Mouse (Mus musculus): ENCODE data around the gene Slc38a3. TPM values are rescaled to one million over a fixed set of nuclear protein-coding genes. Genes with fewer than 3 reads are reported as not detected.
A peak's percentile ranks its signal among the peaks of the same experiment; 100 is the strongest.

The Slc38a3 gene
- polyA plus RNA-seq, 1 experiment from 2014 or later, result 0.51 TPM

GRCm38 (mm10) chr9:107697811-107698521 lies 28.6 kb upstream of the Slc38a3 start:
- H3K4me3 ChIP-seq (ENCODE audit: low read depth, low read length), result no peak overlapping the region

GRCm38 (mm10) chr9:107696845-107697610 lies 27.7 kb upstream of the Slc38a3 start:
- H3K36me3 ChIP-seq (ENCODE audit: insufficient read depth, low read length), result no peaks in the 10 kb centered on the region; the same call in 1 of the 2 replicates
- WGBS, result 51% methylated on average over 9 of the region's 9 CpGs
- peaks cover 59% of the 10 kb centered on the region for H3K4me1 ChIP-seq (ENCODE audit: insufficient read depth, low read depth, low read length)
- H3K27me3 ChIP-seq (replicated peaks; ENCODE audit: insufficient read depth, low read length), result no peaks in the 10 kb centered on the region
- DNase-seq (ENCODE audit: low spot score) (peak; percentile 75), ATAC-seq (peak; percentile 65)
- H3K27ac ChIP-seq (ENCODE audit: low read length), result peak overlapping the region; percentile 87
- H3K9ac ChIP-seq (replicated peaks; ENCODE audit: low read depth), result no peak overlapping the region
- H3K4me2 ChIP-seq (replicated peaks; ENCODE audit: low read depth, low read length), result no peak overlapping the region
- no peak overlapping the region for H3K4me3 ChIP-seq (ENCODE audit: low read depth, low read length)
- TF ChIP-seq CTCF (IDR thresholded peaks at IDR 0.05) (no peak), EP300 (IDR thresholded peaks at IDR 0.05) (peak; percentile 96)
- H3K9me3 ChIP-seq (ENCODE audit: low read length), result no peaks in the 10 kb centered on the region

More at GRCm38 (mm10) chr9:107697811-107698521, 28.6 kb upstream of the Slc38a3 start:
- Histone ChIP-seq H3K9me3 (ENCODE audit: low read length) (no peaks in the 10 kb centered on the region), H3K36me3 (ENCODE audit: insufficient read depth, low read length) (no peaks in the 10 kb centered on the region), H3K27me3 (replicated peaks; ENCODE audit: insufficient read depth, low read length) (no peaks in the 10 kb centered on the region), H3K9ac (replicated peaks; ENCODE audit: low read depth) (peak overlapping the region; percentile 6; the same call in 1 of the 2 replicates), H3K4me1 (ENCODE audit: insufficient read depth, low read depth, low read length) (peaks cover 66% of the 10 kb centered on the region), H3K27ac (ENCODE audit: low read length) (peak overlapping the region; percentile 87), H3K4me2 (replicated peaks; ENCODE audit: low read depth, low read length) (0 out of 2 replicates have a peak overlapping the region, but pooled peaks have one; percentile 4)
- ATAC-seq (peak; percentile 7), DNase-seq (ENCODE audit: low spot score) (no peak)
- WGBS, result 32% methylated on average over 14 of the region's 14 CpGs
- TF ChIP-seq EP300 (IDR thresholded peaks at IDR 0.05) (no peak), CTCF (IDR thresholded peaks at IDR 0.05) (no peak)

- WGBS, result 37% methylated on average over 6 of the region's 6 CpGs
- peaks cover 52% of the 10 kb centered on the region for H3K4me1 ChIP-seq (ENCODE audit: insufficient read depth, low read depth, low read length)
- no peak for TF ChIP-seq EP300 (IDR thresholded peaks at IDR 0.05)
- no peak for TF ChIP-seq CTCF (IDR thresholded peaks at IDR 0.05)
- no peak overlapping the region for H3K9ac ChIP-seq (replicated peaks; ENCODE audit: low read depth)
- ATAC-seq, result no peak
- no peak overlapping the region for H3K4me2 ChIP-seq (replicated peaks; ENCODE audit: low read depth, low read length)
- peaks cover 8% of the 10 kb centered on the region; the same call in 1 of the 2 replicates for H3K36me3 ChIP-seq (ENCODE audit: insufficient read depth, low read length)
- peak overlapping the region; percentile 87 for H3K27ac ChIP-seq (ENCODE audit: low read length)
- H3K27me3 ChIP-seq (replicated peaks; ENCODE audit: insufficient read depth, low read length), result no peaks in the 10 kb centered on the region
- DNase-seq (ENCODE audit: low spot score), result no peak
- H3K4me3 ChIP-seq (ENCODE audit: low read depth, low read length), result no peak overlapping the region
- no peaks in the 10 kb centered on the region for H3K9me3 ChIP-seq (ENCODE audit: low read length)
Measured at GRCm38 (mm10) chr9:107696106-107696479, 26.8 kb upstream of the Slc38a3 start.

- DNase-seq (ENCODE audit: low spot score) (no peak), ATAC-seq (no peak)
- Histone ChIP-seq H3K9ac (replicated peaks; ENCODE audit: low read depth) (no peak overlapping the region), H3K9me3 (ENCODE audit: low read length) (no peaks in the 10 kb centered on the region), H3K27ac (ENCODE audit: low read length) (peak overlapping the region; percentile 87), H3K4me2 (replicated peaks; ENCODE audit: low read depth, low read length) (no peak overlapping the region), H3K4me3 (ENCODE audit: low read depth, low read length) (no peak overlapping the region), H3K27me3 (replicated peaks; ENCODE audit: insufficient read depth, low read length) (no peaks in the 10 kb centered on the region), H3K4me1 (ENCODE audit: insufficient read depth, low read depth, low read length) (peaks cover 48% of the 10 kb centered on the region), H3K36me3 (ENCODE audit: insufficient read depth, low read length) (peaks cover 11% of the 10 kb centered on the region; the same call in 1 of the 2 replicates)
- 74% methylated on average over 12 of the region's 12 CpGs for WGBS
- no peak for TF ChIP-seq EP300 (IDR thresholded peaks at IDR 0.05)
- no peak for TF ChIP-seq CTCF (IDR thresholded peaks at IDR 0.05)
Measured at GRCm38 (mm10) chr9:107695441-107696105, 26.2 kb upstream of the Slc38a3 start.

- Histone ChIP-seq H3K4me2 (replicated peaks; ENCODE audit: low read depth, low read length) (no peak overlapping the region), H3K4me3 (ENCODE audit: low read depth, low read length) (no peak overlapping the region), H3K9ac (replicated peaks; ENCODE audit: low read depth) (no peak overlapping the region), H3K27me3 (replicated peaks; ENCODE audit: insufficient read depth, low read length) (no peaks in the 10 kb centered on the region), H3K36me3 (ENCODE audit: insufficient read depth, low read length) (peaks cover 11% of the 10 kb centered on the region; the same call in 1 of the 2 replicates), H3K4me1 (ENCODE audit: insufficient read depth, low read depth, low read length) (peaks cover 39% of the 10 kb centered on the region), H3K27ac (ENCODE audit: low read length) (peak overlapping the region; percentile 87; the same call in 1 of the 2 replicates), H3K9me3 (ENCODE audit: low read length) (no peaks in the 10 kb centered on the region)
- WGBS, result 60% methylated on average over 7 of the region's 7 CpGs
- ATAC-seq (0 out of 2 replicates have a peak, but pooled peaks have one; percentile 2), DNase-seq (ENCODE audit: low spot score) (no peak)
- TF ChIP-seq EP300 (IDR thresholded peaks at IDR 0.05), result peak; percentile 48; the same call in 1 of the 2 replicates
- no peak for TF ChIP-seq CTCF (IDR thresholded peaks at IDR 0.05)
Measured at GRCm38 (mm10) chr9:107694627-107695026, 25.3 kb upstream of the Slc38a3 start.
